Mouse (Mus musculus) ES-E14 (cell line): ENCODE data around the gene Fam174b. TPM values are rescaled to one million over a fixed set of nuclear protein-coding genes. Genes with fewer than 3 reads are reported as not detected.

Experiments
- DNase-seq: peaks from one replicate; pipeline ENCODE4 v3.0.0-alpha.2; 2013; ENCODE audit warnings: low read depth, low spot score
- H3K27ac ChIP-seq: 2 replicates; pipeline ENCODE4 v1.5.1; 2012; ENCODE audit warnings: low read depth, mild to moderate bottlenecking, low read length, moderate library complexity, mixed read lengths; ENCODE audit not compliant: poor library complexity, insufficient read depth, severe bottlenecking
- H3K36me3 ChIP-seq: 2 replicates; pipeline ENCODE4 v1.6.1; 2012; ENCODE audit warnings: mild to moderate bottlenecking, low read length, moderate library complexity, mixed read lengths; ENCODE audit not compliant: control insufficient read depth, poor library complexity, insufficient read depth, severe bottlenecking
- H3K4me1 ChIP-seq, 2 experiments: fragments of 150-350 bp in 1 of 2; sonication (generic) in 1 of 2; 2 replicates each; pipeline ENCODE4 v1.6.1; 2012; ENCODE audit warnings: low read length in 2 of 2, mild to moderate bottlenecking in 1 of 2, mixed read lengths in 1 of 2; ENCODE audit not compliant: control insufficient read depth in 2 of 2, insufficient read depth in 2 of 2, poor library complexity in 1 of 2
- H3K4me3 ChIP-seq, 2 experiments: fragments of 150-350 bp in 1 of 2; sonication (generic) in 1 of 2; 2 replicates each; pipeline ENCODE4 v1.5.1; 2012; ENCODE audit warnings: low read length in 2 of 2, low read depth in 1 of 2, mild to moderate bottlenecking in 1 of 2, mixed read lengths in 1 of 2; ENCODE audit not compliant: insufficient read depth in 1 of 2, poor library complexity in 1 of 2, severe bottlenecking in 1 of 2
- H3K9ac ChIP-seq: 2 replicates; pipeline ENCODE4 v1.6.1; 2012; ENCODE audit warnings: low read depth, mild to moderate bottlenecking, low read length, mixed read lengths; ENCODE audit not compliant: poor library complexity, insufficient read depth, severe bottlenecking
- H3K9me3 ChIP-seq: fragments of 150-350 bp; sonication (generic); 2 replicates; pipeline ENCODE4 v1.6.1; 2012; ENCODE audit warnings: low read depth, mild to moderate bottlenecking, low read length; ENCODE audit not compliant: control insufficient read depth, insufficient read depth
- CHD2 ChIP-seq: IDR thresholded peaks from 2 replicates; pipeline ENCODE4 v1.6.1; 2014; ENCODE audit warnings: mild to moderate bottlenecking, low read depth, low read length, inconsistent platforms
- HCFC1 ChIP-seq: IDR thresholded peaks from 2 replicates; pipeline ENCODE4 v1.6.1; 2012; ENCODE audit warnings: low read length, inconsistent platforms, borderline replicate concordance; ENCODE audit not compliant: insufficient read depth
- MAFK ChIP-seq: IDR thresholded peaks from 2 replicates; pipeline ENCODE4 v1.6.1; 2014; ENCODE audit warnings: mild to moderate bottlenecking, low read depth, low read length, inconsistent platforms; ENCODE audit not compliant: insufficient read depth
- ZC3H11A ChIP-seq: IDR thresholded peaks from 2 replicates; pipeline ENCODE4 v1.6.1; 2012; ENCODE audit warnings: low read depth, mild to moderate bottlenecking, inconsistent platforms, low read length, borderline replicate concordance
- ZNF384 ChIP-seq: IDR thresholded peaks from 2 replicates; pipeline ENCODE4 v1.6.1; 2012; ENCODE audit warnings: low read depth, low read length, inconsistent platforms
- in situ Hi-C, 2 experiments: fragments of 600-800 bp; cut with MboI; formaldehyde crosslinking; loops; one replicate each; pipeline ENCODE4 v1.15.1; 2025; ENCODE audit warnings: low sequenced_read_pairs in 2 of 2, inconsistent platforms in 1 of 2; ENCODE audit not compliant: unreplicated experiment in 2 of 2
- total RNA-seq: library from RNA; depleted of rRNA; stranded (reverse); fragments of 300-350 nt; gene quantifications from 2 replicates; pipeline ENCODE4 v1.2.3, GENCODE M21; 2012

The Fam174b gene
- total RNA-seq, 1 experiment = 6.5 TPM

GRCm38 (mm10) chr7:73769224-73769623, 29.1 kb downstream of the Fam174b start:
- Histone ChIP-seq H3K9ac (no peak overlapping the region), H3K4me3 (no peak overlapping the region), H3K27ac (no peak overlapping the region), H3K9me3 (no peaks in the 10 kb centered on the region), H3K36me3 (no peaks in the 10 kb centered on the region), H3K4me1 (no peaks in the 10 kb centered on the region; a peak in 1 of 4 replicates)
- no peak for DNase-seq
- in situ Hi-C loops = no loop called here
- no peak for TF ChIP-seq ZNF384
- TF ChIP-seq CHD2 = no peak
- TF ChIP-seq HCFC1 = no peak
- TF ChIP-seq ZC3H11A = no peak
- TF ChIP-seq MAFK = no peak

GRCm38 (mm10) chr7:73771384-73772274, 31.5 kb downstream of the Fam174b start:
- no peaks in the 10 kb centered on the region; a peak in 1 of 4 replicates for H3K4me1 ChIP-seq
- no peaks in the 10 kb centered on the region for H3K9me3 ChIP-seq
- DNase-seq = no peak
- H3K9ac ChIP-seq = no peak overlapping the region
- TF ChIP-seq HCFC1 = no peak
- peak; percentile 83 for TF ChIP-seq ZNF384
- no peaks in the 10 kb centered on the region for H3K36me3 ChIP-seq
- peak overlapping the region in 1 of 2 experiments; percentile 15; a peak in 1 of 4 replicates for H3K4me3 ChIP-seq
- in situ Hi-C loops = no loop called here
- no peak overlapping the region for H3K27ac ChIP-seq

GRCm38 (mm10) chr7:73772275-73772765, 32.2 kb downstream of the Fam174b start:
- no peak overlapping the region for H3K9ac ChIP-seq
- peak; percentile 20 for DNase-seq
- in situ Hi-C loops = no loop called here

GRCm38 (mm10) chr7:73774781-73775180, 34.7 kb downstream of the Fam174b start:
- H3K4me3 ChIP-seq = no peak overlapping the region
- no peak for DNase-seq
- TF ChIP-seq HCFC1 = no peak
- TF ChIP-seq CHD2 = no peak
- TF ChIP-seq ZC3H11A = no peak
- no peak for TF ChIP-seq MAFK
- TF ChIP-seq ZNF384 = no peak
- H3K4me1 ChIP-seq = no peaks in the 10 kb centered on the region; a peak in 1 of 4 replicates
- no peaks in the 10 kb centered on the region for H3K9me3 ChIP-seq
- no peak overlapping the region for H3K27ac ChIP-seq
- H3K9ac ChIP-seq = no peak overlapping the region
- no peaks in the 10 kb centered on the region for H3K36me3 ChIP-seq
- in situ Hi-C loops = no loop called here

More at GRCm38 (mm10) chr7:73772275-73772765, 32.2 kb downstream of the Fam174b start:
- Histone ChIP-seq H3K4me3 (peak overlapping the region in 1 of 2 experiments; percentile 15; a peak in 1 of 4 replicates), H3K4me1 (no peaks in the 10 kb centered on the region; a peak in 1 of 4 replicates), H3K27ac (no peak overlapping the region), H3K9me3 (no peaks in the 10 kb centered on the region), H3K36me3 (no peaks in the 10 kb centered on the region)
- TF ChIP-seq ZC3H11A (no peak), HCFC1 (no peak), ZNF384 (no peak), MAFK (no peak), CHD2 (no peak)
